Mouse (Mus musculus) embryonic facial prominence, embryonic 13.5 days (tissue): ENCODE data around the gene Prlr. TPM values are rescaled to one million over a fixed set of nuclear protein-coding genes. Genes with fewer than 3 reads are reported as not detected.

Source experiments
- ATAC-seq: fragments of 200-750 bp; cut with Nextera tagmentation; 2 replicates; pipeline ENCODE4 v1.8.0; 2017; ENCODE audit warnings: low read depth; ENCODE audit not compliant: insufficient number of reproducible peaks, insufficient read depth, low FRiP score, low TSS enrichment
- H3K27ac ChIP-seq: fragments of 300-500 bp; sonication (generic); 2 replicates; pipeline ENCODE4 v1.5.1; 2015; ENCODE audit warnings: moderate library complexity, mild to moderate bottlenecking, inconsistent platforms
- H3K27me3 ChIP-seq: fragments of 300-500 bp; sonication (generic); 2 replicates; pipeline ENCODE4 v1.6.1; 2015; ENCODE audit warnings: mild to moderate bottlenecking, inconsistent platforms
- H3K36me3 ChIP-seq: fragments of 300-500 bp; sonication (generic); 2 replicates; pipeline ENCODE4 v1.6.1; 2015; ENCODE audit warnings: mild to moderate bottlenecking, inconsistent platforms
- H3K4me1 ChIP-seq: fragments of 300-500 bp; sonication (generic); 2 replicates; pipeline ENCODE4 v1.6.1; 2015; ENCODE audit warnings: inconsistent platforms
- H3K4me2 ChIP-seq: fragments of 300-500 bp; sonication (generic); 2 replicates; pipeline ENCODE4 v1.6.1; 2015; ENCODE audit warnings: moderate library complexity, mild to moderate bottlenecking, inconsistent platforms
- H3K4me3 ChIP-seq: fragments of 300-500 bp; sonication (generic); 2 replicates; pipeline ENCODE4 v1.5.1; 2015; ENCODE audit warnings: mild to moderate bottlenecking, inconsistent platforms
- H3K9ac ChIP-seq: fragments of 300-500 bp; sonication (generic); 2 replicates; pipeline ENCODE4 v1.6.1; 2015; ENCODE audit warnings: mild to moderate bottlenecking, inconsistent platforms
- H3K9me3 ChIP-seq: fragments of 300-500 bp; sonication (generic); 2 replicates; pipeline ENCODE4 v1.6.1; 2016; ENCODE audit warnings: inconsistent platforms
- WGBS: fragments of 180-500 bp; shearing (Covaris S2); methylation state at CpG from one replicate; pipeline ENCODE4 v1.1.7; 2015; ENCODE audit warnings: mixed read lengths; 5-methylcytosine and 5-hydroxymethylcytosine counted together
- polyA plus RNA-seq: library from polyadenylated mRNA; unstranded; fragments of >200 nt; fragmentation: Nextera tagmentation; extraction: Ambion mirVana; gene quantifications from 2 replicates; pipeline ENCODE4 v1.2.1, GENCODE M21; 2015

Prlr gene
- polyA plus RNA-seq, 1 experiment from 2014 or later: 0.65 TPM

GRCm38 (mm10) chr15:10277461-10277860 is 100.4 kb downstream of the Prlr start:
- no peaks in the 10 kb centered on the region for H3K4me1 ChIP-seq
- no peaks in the 10 kb centered on the region for H3K27me3 ChIP-seq
- 76% methylated on average over 4 of the region's 4 CpGs for WGBS
- no peak overlapping the region for H3K4me3 ChIP-seq
- H3K9ac ChIP-seq: no peak overlapping the region
- no peak overlapping the region for H3K4me2 ChIP-seq
- H3K36me3 ChIP-seq: no peaks in the 10 kb centered on the region
- no peak for ATAC-seq
- no peaks in the 10 kb centered on the region for H3K9me3 ChIP-seq
- H3K27ac ChIP-seq: no peak overlapping the region

GRCm38 (mm10) chr15:10281546-10281945 is 104.5 kb downstream of the Prlr start:
- 81% methylated on average over 5 of the region's 5 CpGs for WGBS
- H3K27ac ChIP-seq: no peak overlapping the region
- no peak overlapping the region for H3K9ac ChIP-seq
- no peaks in the 10 kb centered on the region for H3K9me3 ChIP-seq
- H3K36me3 ChIP-seq: no peaks in the 10 kb centered on the region
- H3K4me1 ChIP-seq: no peaks in the 10 kb centered on the region
- H3K4me3 ChIP-seq: no peak overlapping the region
- ATAC-seq: no peak
- H3K4me2 ChIP-seq: no peak overlapping the region
- no peaks in the 10 kb centered on the region for H3K27me3 ChIP-seq

DNA sequence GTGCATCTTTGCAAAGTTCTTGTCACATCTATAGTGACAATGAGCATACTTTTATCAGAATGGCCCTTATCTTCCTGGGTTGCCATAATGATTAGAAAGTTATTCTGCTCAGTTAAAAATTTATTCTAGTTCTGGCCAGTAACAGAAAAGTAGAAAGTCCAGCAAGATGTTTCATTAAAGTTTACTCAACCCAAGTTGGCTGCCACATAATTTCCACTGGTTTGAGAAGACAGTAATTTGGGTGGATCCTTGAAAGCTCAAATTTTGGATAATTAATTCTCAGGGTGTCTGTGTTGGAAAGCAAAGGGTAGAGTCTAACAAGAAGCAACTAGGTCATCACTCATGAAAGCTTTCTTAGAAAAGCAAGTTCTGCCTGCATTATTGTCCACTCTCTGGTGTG is 106.6 kb downstream of the Prlr start:
- Histone ChIP-seq H3K4me2 (no peak overlapping the region), H3K4me3 (no peak overlapping the region), H3K4me1 (no peaks in the 10 kb centered on the region), H3K36me3 (no peaks in the 10 kb centered on the region), H3K9ac (no peak overlapping the region), H3K27me3 (no peaks in the 10 kb centered on the region), H3K27ac (no peak overlapping the region), H3K9me3 (no peaks in the 10 kb centered on the region)
- no peak for ATAC-seq

- no peak overlapping the region for H3K4me3 ChIP-seq
- H3K9ac ChIP-seq: no peak overlapping the region
- H3K36me3 ChIP-seq: no peaks in the 10 kb centered on the region
- no peaks in the 10 kb centered on the region for H3K27me3 ChIP-seq
- WGBS: 93% methylated on average over 1 of the region's 1 CpGs
- ATAC-seq: no peak
- H3K4me1 ChIP-seq: no peaks in the 10 kb centered on the region
- no peak overlapping the region for H3K27ac ChIP-seq
- H3K4me2 ChIP-seq: no peak overlapping the region
- no peaks in the 10 kb centered on the region for H3K9me3 ChIP-seq
These were observed 119.5 kb downstream of the Prlr start for GRCm38 (mm10) chr15:10296570-10296969.

- WGBS: 83% methylated on average over 1 of the region's 1 CpGs
- no peak overlapping the region for H3K4me3 ChIP-seq
- no peak overlapping the region for H3K4me2 ChIP-seq
- H3K27ac ChIP-seq: no peak overlapping the region
- no peak for ATAC-seq
- H3K9me3 ChIP-seq: no peaks in the 10 kb centered on the region
- H3K9ac ChIP-seq: no peak overlapping the region
- H3K4me1 ChIP-seq: no peaks in the 10 kb centered on the region
- no peaks in the 10 kb centered on the region for H3K27me3 ChIP-seq
- no peaks in the 10 kb centered on the region for H3K36me3 ChIP-seq
These were observed 121.0 kb downstream of the Prlr start for GRCm38 (mm10) chr15:10298058-10298457.

DNA sequence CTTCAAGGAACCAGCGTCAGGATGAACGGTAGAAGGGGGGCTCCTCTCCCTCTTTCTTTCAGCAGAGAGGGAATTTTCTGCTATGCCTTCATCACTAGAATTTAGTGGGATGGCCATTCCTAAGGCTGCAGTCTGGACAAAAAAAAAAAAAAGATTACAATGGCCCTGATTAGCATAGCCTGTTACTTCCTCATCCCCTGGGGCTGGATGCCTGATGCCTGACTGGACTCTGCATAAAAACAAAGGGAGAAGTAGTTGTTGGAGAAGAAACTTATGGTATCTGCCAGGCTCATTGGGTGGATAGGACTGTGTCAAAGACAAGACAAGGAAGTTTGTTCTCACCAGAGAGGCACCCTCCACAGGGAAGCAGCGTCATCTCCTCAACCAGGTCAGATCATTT is 122.4 kb downstream of the Prlr start:
- no peaks in the 10 kb centered on the region for H3K27me3 ChIP-seq
- H3K9me3 ChIP-seq: no peaks in the 10 kb centered on the region
- no peak overlapping the region for H3K4me2 ChIP-seq
- no peak overlapping the region for H3K9ac ChIP-seq
- 77% methylated on average over 3 of the region's 3 CpGs for WGBS
- H3K27ac ChIP-seq: no peak overlapping the region
- no peak overlapping the region for H3K4me3 ChIP-seq
- H3K36me3 ChIP-seq: no peaks in the 10 kb centered on the region
- no peaks in the 10 kb centered on the region for H3K4me1 ChIP-seq
- ATAC-seq: no peak

- Histone ChIP-seq H3K27ac (no peak overlapping the region), H3K4me1 (no peaks in the 10 kb centered on the region), H3K27me3 (no peaks in the 10 kb centered on the region), H3K4me3 (no peak overlapping the region), H3K36me3 (no peaks in the 10 kb centered on the region), H3K9me3 (no peaks in the 10 kb centered on the region), H3K9ac (no peak overlapping the region), H3K4me2 (no peak overlapping the region)
- ATAC-seq: no peak
- 92% methylated on average over 1 of the region's 1 CpGs for WGBS
These were observed 129.4 kb downstream of the Prlr start for GRCm38 (mm10) chr15:10306461-10306860.

DNA sequence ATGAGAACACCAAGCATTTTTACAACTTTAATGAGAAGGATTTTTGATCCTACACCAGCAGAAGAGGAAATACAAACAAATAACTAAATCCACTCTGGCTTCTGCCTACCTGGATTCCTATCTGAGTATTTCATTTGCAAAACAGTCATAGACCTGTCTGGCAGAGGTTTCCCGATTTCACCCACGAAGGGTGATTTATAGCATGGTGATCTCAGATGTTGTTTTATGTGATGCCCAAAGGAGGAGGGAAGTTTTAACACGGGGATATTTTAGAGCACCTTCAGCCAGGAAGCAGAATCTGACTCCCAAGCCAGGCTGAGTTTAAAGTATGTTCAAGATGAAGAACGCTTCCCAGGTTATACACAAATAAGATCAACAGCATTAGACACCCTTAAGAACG is 134.8 kb downstream of the Prlr start:
- no peak for ATAC-seq
- Histone ChIP-seq H3K9me3 (no peaks in the 10 kb centered on the region), H3K27ac (no peak overlapping the region), H3K9ac (no peak overlapping the region), H3K4me1 (no peaks in the 10 kb centered on the region), H3K36me3 (no peaks in the 10 kb centered on the region), H3K27me3 (no peaks in the 10 kb centered on the region), H3K4me2 (no peak overlapping the region), H3K4me3 (no peak overlapping the region)
- 82% methylated on average over 5 of the region's 5 CpGs for WGBS

DNA sequence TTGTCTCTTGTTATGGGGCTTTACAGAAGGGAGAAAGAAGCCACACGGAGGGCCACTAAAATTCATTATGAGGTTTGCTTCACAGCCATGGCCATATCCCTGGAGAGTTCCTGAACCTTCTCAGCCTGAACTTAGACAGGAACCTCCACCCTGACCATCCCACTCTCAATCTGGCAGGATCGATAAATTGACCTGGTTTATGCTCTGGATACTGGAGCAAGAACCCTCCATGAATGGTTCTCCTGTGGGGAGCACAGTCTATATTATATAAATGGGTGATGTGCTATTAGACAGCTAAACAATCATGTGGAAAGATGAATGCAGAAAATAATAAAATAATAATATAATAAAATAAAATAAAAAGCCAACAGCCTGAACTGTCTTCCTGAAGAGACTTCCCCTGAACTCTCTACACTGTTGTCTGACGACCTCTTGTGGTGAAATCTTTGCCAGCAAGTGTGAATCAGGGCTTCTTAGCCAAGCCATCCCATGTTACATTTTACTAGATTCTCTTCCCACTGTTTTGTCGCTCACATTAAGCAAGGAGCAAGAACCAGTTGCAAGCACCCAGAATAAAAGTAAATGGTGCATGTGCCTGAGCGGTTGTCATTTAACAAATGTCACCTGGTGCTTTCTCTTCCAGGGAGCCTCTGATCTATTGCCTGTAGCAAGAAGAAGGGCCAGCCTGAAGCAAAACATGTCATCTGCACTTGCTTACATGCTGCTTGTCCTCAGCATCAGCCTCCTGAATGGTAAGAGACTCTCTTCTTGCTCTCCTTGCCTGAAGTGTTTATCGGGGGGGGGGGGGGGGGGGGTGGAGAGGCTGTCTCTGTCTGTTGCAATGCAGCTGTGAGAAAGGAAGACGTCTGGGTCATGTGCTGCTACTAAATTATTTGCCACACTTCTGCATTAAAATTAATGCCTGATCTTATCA is 136.8 kb downstream of the Prlr start:
- Histone ChIP-seq H3K27ac (no peak overlapping the region), H3K36me3 (no peaks in the 10 kb centered on the region), H3K27me3 (no peaks in the 10 kb centered on the region), H3K9ac (no peak overlapping the region), H3K4me2 (no peak overlapping the region), H3K9me3 (no peaks in the 10 kb centered on the region), H3K4me1 (no peaks in the 10 kb centered on the region), H3K4me3 (no peak overlapping the region)
- WGBS: 51% methylated on average over 7 of the region's 7 CpGs
- no peak for ATAC-seq

- Histone ChIP-seq H3K9ac (no peak within 1 kb of the TSS), H3K4me2 (no peak within 1 kb of the TSS), H3K27ac (no peak within 1 kb of the TSS), H3K4me1 (no peaks in the 10 kb centered on the region), H3K9me3 (no peaks in the 10 kb centered on the region), H3K27me3 (no peaks in the 10 kb centered on the region), H3K36me3 (no peaks in the 10 kb centered on the region), H3K4me3 (no peak within 1 kb of the TSS)
- WGBS: 84% methylated on average over 2 of the region's 2 CpGs
- no peak for ATAC-seq
These were observed 148.0 kb downstream of the Prlr start, which contains the start of gene Gm21973 for GRCm38 (mm10) chr15:10325080-10325479. TSS of gene Gm21973 (plus strand) at chr15:10325380.

- Histone ChIP-seq H3K27me3 (no peaks in the 10 kb centered on the region), H3K27ac (no peak overlapping the region), H3K4me3 (no peak overlapping the region), H3K4me2 (no peak overlapping the region), H3K4me1 (no peaks in the 10 kb centered on the region), H3K9ac (no peak overlapping the region), H3K36me3 (no peaks in the 10 kb centered on the region), H3K9me3 (no peaks in the 10 kb centered on the region)
- no peak for ATAC-seq
- 79% methylated on average over 3 of the region's 3 CpGs for WGBS
These were observed 153.6 kb downstream of the Prlr start for GRCm38 (mm10) chr15:10330626-10331025.

- Histone ChIP-seq H3K4me1 (no peaks in the 10 kb centered on the region), H3K27ac (no peak overlapping the region), H3K36me3 (no peaks in the 10 kb centered on the region), H3K9ac (no peak overlapping the region), H3K9me3 (no peaks in the 10 kb centered on the region), H3K4me2 (no peak overlapping the region), H3K4me3 (no peak overlapping the region), H3K27me3 (no peaks in the 10 kb centered on the region)
- WGBS: 93% methylated on average over 1 of the region's 1 CpGs
- ATAC-seq: no peak
These were observed 155.5 kb downstream of the Prlr start for GRCm38 (mm10) chr15:10332566-10332965.
